Mouse (Mus musculus) heart, adult 2 months (tissue): Measurements from ENCODE around the gene E130208F15Rik.

ENCODE experiments used
- CTCF ChIP-seq: fragments of 200-600 bp; IDR thresholded peaks from 2 replicates; pipeline ENCODE4 v1.8.1; 2022; ENCODE audit warnings: antibody characterized with exemption, mild to moderate bottlenecking, moderate library complexity
- POLR2A ChIP-seq: fragments of 200-500 bp; IDR thresholded peaks from 2 replicates; pipeline ENCODE4 v1.6.1; 2011; ENCODE audit warnings: mild to moderate bottlenecking, low read depth, low read length, control low read depth; ENCODE audit not compliant: insufficient read depth

GRCm38 (mm10) chr7:30332622-30333259, 11.2 kb downstream of the E130208F15Rik start:
- TF ChIP-seq CTCF (no peak), POLR2A (no peak)
